Mouse (Mus musculus): ENCODE data around the gene Cenpa. TPM values are rescaled to one million over a fixed set of nuclear protein-coding genes. Genes with fewer than 3 reads are reported as not detected.

Gene Cenpa
- polyA plus RNA-seq, 1 experiment from 2014 or later: 290 TPM

DNA sequence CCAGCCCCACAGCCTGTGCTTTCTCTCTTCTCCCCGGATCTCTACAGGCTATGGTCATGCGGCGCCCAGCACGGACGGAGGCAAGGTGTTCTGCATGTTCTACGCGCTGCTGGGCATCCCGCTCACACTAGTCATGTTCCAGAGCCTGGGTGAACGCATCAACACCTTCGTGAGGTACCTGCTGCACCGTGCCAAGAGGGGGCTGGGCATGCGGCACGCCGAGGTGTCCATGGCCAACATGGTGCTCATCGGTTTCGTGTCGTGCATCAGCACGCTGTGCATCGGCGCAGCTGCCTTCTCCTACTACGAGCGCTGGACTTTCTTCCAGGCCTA lies 44.8 kb upstream of the Cenpa start:
- H3K9ac ChIP-seq (ENCODE audit: low read length): peak overlapping the region; percentile 64; the same call in 1 of the 2 replicates

DNA sequence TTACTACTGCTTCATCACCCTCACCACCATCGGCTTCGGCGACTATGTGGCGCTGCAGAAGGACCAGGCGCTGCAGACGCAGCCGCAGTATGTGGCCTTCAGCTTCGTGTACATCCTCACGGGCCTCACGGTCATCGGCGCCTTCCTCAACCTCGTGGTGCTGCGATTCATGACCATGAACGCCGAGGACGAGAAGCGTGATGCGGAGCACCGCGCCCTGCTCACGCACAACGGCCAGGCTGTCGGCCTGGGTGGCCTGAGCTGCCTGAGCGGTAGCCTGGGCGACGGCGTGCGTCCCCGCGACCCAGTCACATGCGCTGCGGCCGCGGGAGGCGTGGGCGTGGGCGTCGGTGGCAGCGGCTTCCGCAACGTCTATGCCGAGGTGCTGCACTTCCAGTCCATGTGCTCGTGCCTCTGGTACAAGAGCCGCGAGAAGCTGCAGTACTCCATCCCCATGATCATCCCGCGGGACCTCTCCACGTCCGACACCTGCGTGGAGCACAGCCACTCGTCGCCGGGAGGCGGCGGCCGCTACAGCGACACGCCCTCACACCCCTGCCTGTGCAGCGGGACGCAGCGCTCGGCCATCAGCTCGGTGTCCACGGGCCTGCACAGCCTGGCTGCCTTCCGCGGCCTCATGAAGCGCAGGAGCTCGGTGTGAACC lies 44.3 kb upstream of the Cenpa start:
- H3K9ac ChIP-seq (ENCODE audit: low read length): peak overlapping the region; percentile 64
- 11% methylated on average over 67 of the region's 69 CpGs for WGBS

More for the DNA sequence above, 44.8 kb upstream of the Cenpa start:
- WGBS: 55% methylated on average over 22 of the region's 22 CpGs
- Histone ChIP-seq H3K4me2 (ENCODE audit: low read length) (peak overlapping the region; percentile 66), H3K4me1 (ENCODE audit: control insufficient read depth in 2 of 2, insufficient read depth in 2 of 2, low read length in 2 of 2) (peaks cover 24 to 44% of the 10 kb centered on the region in 2 experiments), H3K4me3 (ENCODE audit: control insufficient read depth in 1 of 2, insufficient read depth in 1 of 2, low read depth in 1 of 2, low read length in 2 of 2) (no peak overlapping the region), H3K27ac (replicated peaks in 1 of 2; ENCODE audit: control insufficient read depth in 1 of 2, insufficient read depth in 1 of 2, low read depth in 2 of 2, low read length in 2 of 2) (no peak overlapping the region), H3K27me3 (ENCODE audit: control insufficient read depth, insufficient read depth, low read length) (peaks cover 15% of the 10 kb centered on the region), H3K9me3 (ENCODE audit: control insufficient read depth, low read length) (no peaks in the 10 kb centered on the region), H3K36me3 (ENCODE audit: control insufficient read depth, insufficient read depth, low read length) (no peaks in the 10 kb centered on the region)
- ATAC-seq (ENCODE audit: insufficient number of reproducible peaks, insufficient read depth, low FRiP score, low read depth): no peak

DNA sequence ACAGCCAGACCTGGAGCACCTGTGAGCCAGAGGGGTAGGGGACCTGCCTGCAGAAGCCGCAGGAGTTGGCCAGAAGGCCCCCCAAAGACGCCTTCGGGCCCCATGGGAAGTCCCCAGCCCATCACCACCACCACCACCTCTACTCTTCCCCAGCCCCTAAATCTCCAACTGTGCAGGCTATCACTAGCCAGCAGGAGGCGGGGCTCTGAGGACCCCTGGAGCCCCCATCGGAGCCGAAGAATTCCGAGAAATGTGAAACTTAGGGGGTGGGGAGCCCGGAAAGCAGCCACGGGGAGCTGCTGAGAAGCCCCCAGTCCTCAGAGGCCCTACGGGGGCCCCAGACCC lies 43.8 kb upstream of the Cenpa start:
- WGBS: 27% methylated on average over 9 of the region's 10 CpGs
- Histone ChIP-seq H3K36me3 (ENCODE audit: control insufficient read depth, insufficient read depth, low read length) (no peaks in the 10 kb centered on the region), H3K9me3 (ENCODE audit: control insufficient read depth, low read length) (no peaks in the 10 kb centered on the region), H3K27ac (replicated peaks in 1 of 2; ENCODE audit: control insufficient read depth in 1 of 2, insufficient read depth in 1 of 2, low read depth in 2 of 2, low read length in 2 of 2) (no peak overlapping the region), H3K27me3 (ENCODE audit: control insufficient read depth, insufficient read depth, low read length) (peaks cover 15% of the 10 kb centered on the region), H3K4me1 (ENCODE audit: control insufficient read depth in 2 of 2, insufficient read depth in 2 of 2, low read length in 2 of 2) (peaks cover 24 to 39% of the 10 kb centered on the region in 2 experiments), H3K9ac (ENCODE audit: low read length) (peak overlapping the region; percentile 64), H3K4me3 (ENCODE audit: control insufficient read depth in 1 of 2, insufficient read depth in 1 of 2, low read depth in 1 of 2, low read length in 2 of 2) (peak overlapping the region; percentile 6 to 30; a peak in 3 of 4 replicates), H3K4me2 (ENCODE audit: low read length) (peak overlapping the region; percentile 66)
- ATAC-seq (ENCODE audit: insufficient number of reproducible peaks, insufficient read depth, low FRiP score, low read depth): no peak

More for the DNA sequence above, 44.3 kb upstream of the Cenpa start:
- no peak overlapping the region for H3K27ac ChIP-seq (replicated peaks in 1 of 2; ENCODE audit: control insufficient read depth in 1 of 2, insufficient read depth in 1 of 2, low read depth in 2 of 2, low read length in 2 of 2)
- H3K4me1 ChIP-seq (ENCODE audit: control insufficient read depth in 2 of 2, insufficient read depth in 2 of 2, low read length in 2 of 2): peaks cover 26 to 44% of the 10 kb centered on the region in 2 experiments
- no peaks in the 10 kb centered on the region for H3K36me3 ChIP-seq (ENCODE audit: control insufficient read depth, insufficient read depth, low read length)
- peaks cover 15% of the 10 kb centered on the region for H3K27me3 ChIP-seq (ENCODE audit: control insufficient read depth, insufficient read depth, low read length)
- H3K4me2 ChIP-seq (ENCODE audit: low read length): peak overlapping the region; percentile 66
- H3K4me3 ChIP-seq (ENCODE audit: control insufficient read depth in 1 of 2, insufficient read depth in 1 of 2, low read depth in 1 of 2, low read length in 2 of 2): peak overlapping the region; percentile 6 to 30
- no peak for ATAC-seq (ENCODE audit: insufficient number of reproducible peaks, insufficient read depth, low FRiP score, low read depth)
- no peaks in the 10 kb centered on the region for H3K9me3 ChIP-seq (ENCODE audit: control insufficient read depth, low read length)

DNA sequence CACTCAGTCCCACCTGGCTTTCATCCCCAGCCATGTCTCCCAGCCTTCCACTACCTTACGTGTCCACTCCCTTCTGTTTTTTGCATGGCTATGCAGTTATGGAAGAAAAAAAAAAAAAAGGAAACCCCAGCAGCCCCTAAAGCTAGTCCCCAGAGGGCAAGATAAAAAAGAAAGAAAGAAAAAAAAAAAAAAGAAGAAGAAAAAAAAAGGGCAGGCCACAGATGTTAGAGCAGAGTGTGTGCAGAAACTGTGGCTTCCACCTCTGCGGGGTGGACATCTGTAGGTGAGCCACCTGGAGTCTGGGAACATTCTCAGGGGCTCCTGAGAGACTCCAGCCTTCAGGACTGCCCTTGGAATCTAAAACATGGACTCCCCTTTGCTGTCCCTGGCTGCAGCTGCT lies 43.2 kb upstream of the Cenpa start:
- peaks cover 18 to 34% of the 10 kb centered on the region in 2 experiments for H3K4me1 ChIP-seq (ENCODE audit: control insufficient read depth in 2 of 2, insufficient read depth in 2 of 2, low read length in 2 of 2)
- no peak overlapping the region; the same call in 1 of the 2 replicates for H3K4me2 ChIP-seq (ENCODE audit: low read length)
- WGBS: 68% methylated on average over 2 of the region's 2 CpGs
- H3K9ac ChIP-seq (ENCODE audit: low read length): no peak overlapping the region
- no peak overlapping the region for H3K27ac ChIP-seq (replicated peaks in 1 of 2; ENCODE audit: control insufficient read depth in 1 of 2, insufficient read depth in 1 of 2, low read depth in 2 of 2, low read length in 2 of 2)
- H3K4me3 ChIP-seq (ENCODE audit: control insufficient read depth in 1 of 2, insufficient read depth in 1 of 2, low read depth in 1 of 2, low read length in 2 of 2): no peak overlapping the region
- H3K9me3 ChIP-seq (ENCODE audit: control insufficient read depth, low read length): no peaks in the 10 kb centered on the region
- no peak for ATAC-seq (ENCODE audit: insufficient number of reproducible peaks, insufficient read depth, low FRiP score, low read depth)
- H3K27me3 ChIP-seq (ENCODE audit: control insufficient read depth, insufficient read depth, low read length): peaks cover 15% of the 10 kb centered on the region
- H3K36me3 ChIP-seq (ENCODE audit: control insufficient read depth, insufficient read depth, low read length): no peaks in the 10 kb centered on the region

DNA sequence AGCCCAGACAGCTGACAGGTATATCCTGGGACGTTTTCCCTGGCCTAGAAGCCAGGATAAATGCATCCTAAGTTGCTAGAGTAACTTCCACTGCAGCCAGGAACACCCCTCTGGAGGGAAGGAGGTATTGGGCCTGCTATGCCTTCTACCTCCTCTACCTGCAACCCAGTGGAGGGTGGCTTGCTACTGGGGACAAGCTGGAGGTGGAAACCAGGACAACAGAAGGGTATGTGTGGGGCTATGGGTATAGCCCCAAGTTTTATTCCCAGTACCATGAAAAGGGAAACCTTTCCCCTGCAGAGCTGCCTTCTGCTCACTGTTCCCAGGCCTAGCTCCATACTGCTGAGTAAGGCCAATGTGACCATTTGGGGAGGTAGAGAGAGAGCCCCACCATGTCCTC lies 42.3 kb upstream of the Cenpa start:
- Histone ChIP-seq H3K9ac (ENCODE audit: low read length) (no peak overlapping the region), H3K9me3 (ENCODE audit: control insufficient read depth, low read length) (no peaks in the 10 kb centered on the region), H3K4me3 (ENCODE audit: control insufficient read depth in 1 of 2, insufficient read depth in 1 of 2, low read depth in 1 of 2, low read length in 2 of 2) (no peak overlapping the region), H3K4me1 (ENCODE audit: control insufficient read depth in 2 of 2, insufficient read depth in 2 of 2, low read length in 2 of 2) (peaks cover 16 to 26% of the 10 kb centered on the region in 2 experiments), H3K4me2 (ENCODE audit: low read length) (no peak overlapping the region), H3K27ac (replicated peaks in 1 of 2; ENCODE audit: control insufficient read depth in 1 of 2, insufficient read depth in 1 of 2, low read depth in 2 of 2, low read length in 2 of 2) (no peak overlapping the region), H3K36me3 (ENCODE audit: control insufficient read depth, insufficient read depth, low read length) (no peaks in the 10 kb centered on the region), H3K27me3 (ENCODE audit: control insufficient read depth, insufficient read depth, low read length) (peaks cover 15% of the 10 kb centered on the region)
- no peak for ATAC-seq (ENCODE audit: insufficient number of reproducible peaks, insufficient read depth, low FRiP score, low read depth)
- 36% methylated on average over 1 of the region's 1 CpGs for whole genome bisulfite sequencing

DNA sequence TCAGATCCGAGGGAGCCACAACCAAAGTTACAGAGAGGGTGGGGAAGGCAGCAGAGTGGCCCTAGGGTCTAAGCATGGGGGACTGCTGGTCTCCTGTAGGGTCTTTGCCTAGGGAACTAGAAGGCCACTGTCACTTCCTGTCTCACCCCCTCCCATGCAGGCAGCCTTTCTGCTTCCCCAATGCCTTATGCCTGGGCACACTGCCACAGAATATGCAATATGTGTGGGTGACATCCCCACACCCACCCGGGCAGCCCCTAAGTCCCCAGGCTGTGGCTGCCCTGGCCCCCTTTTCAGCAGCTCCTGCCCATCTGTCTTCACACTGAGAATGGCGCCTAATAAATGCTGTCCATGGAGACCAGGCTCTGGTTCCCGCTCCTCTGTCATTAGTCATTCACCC lies 41.7 kb upstream of the Cenpa start:
- Histone ChIP-seq H3K9ac (ENCODE audit: low read length) (no peak overlapping the region), H3K27me3 (ENCODE audit: control insufficient read depth, insufficient read depth, low read length) (peaks cover 15% of the 10 kb centered on the region), H3K27ac (replicated peaks in 1 of 2; ENCODE audit: control insufficient read depth in 1 of 2, insufficient read depth in 1 of 2, low read depth in 2 of 2, low read length in 2 of 2) (no peak overlapping the region), H3K9me3 (ENCODE audit: control insufficient read depth, low read length) (no peaks in the 10 kb centered on the region), H3K4me3 (ENCODE audit: control insufficient read depth in 1 of 2, insufficient read depth in 1 of 2, low read depth in 1 of 2, low read length in 2 of 2) (no peak overlapping the region), H3K4me1 (ENCODE audit: control insufficient read depth in 2 of 2, insufficient read depth in 2 of 2, low read length in 2 of 2) (peaks cover 16 to 26% of the 10 kb centered on the region in 2 experiments), H3K4me2 (ENCODE audit: low read length) (no peak overlapping the region), H3K36me3 (ENCODE audit: control insufficient read depth, insufficient read depth, low read length) (no peaks in the 10 kb centered on the region)
- WGBS: 59% methylated on average over 4 of the region's 4 CpGs
- ATAC-seq (ENCODE audit: insufficient number of reproducible peaks, insufficient read depth, low FRiP score, low read depth): no peak

DNA sequence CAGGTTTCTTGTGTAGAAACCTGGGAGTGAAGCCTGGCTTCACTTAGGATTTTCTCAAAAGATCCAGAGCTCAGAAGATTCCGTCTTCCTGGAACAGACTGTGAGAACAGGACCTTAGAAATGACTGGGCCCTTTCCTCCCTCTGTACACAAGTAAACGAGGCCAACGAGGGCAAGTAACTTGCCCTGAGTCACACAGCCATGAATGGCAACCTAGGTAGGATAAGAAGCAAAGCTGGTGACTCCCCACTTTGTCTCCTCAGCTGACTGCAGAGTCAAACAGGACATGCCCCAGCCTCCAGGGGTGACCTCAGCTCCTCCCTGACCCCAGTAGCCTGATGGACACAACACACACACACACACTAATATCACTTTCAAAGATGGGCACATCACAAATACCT lies 41.2 kb upstream of the Cenpa start:
- ATAC-seq (ENCODE audit: insufficient number of reproducible peaks, insufficient read depth, low FRiP score, low read depth): no peak
- 83% methylated on average over 3 of the region's 3 CpGs for WGBS
- H3K27ac ChIP-seq (replicated peaks in 1 of 2; ENCODE audit: control insufficient read depth in 1 of 2, insufficient read depth in 1 of 2, low read depth in 2 of 2, low read length in 2 of 2): 0 out of 4 replicates have a peak overlapping the region, but pooled peaks of 1 of the 2 experiments have one; percentile 19

More for the DNA sequence above, 41.2 kb upstream of the Cenpa start:
- Histone ChIP-seq H3K9me3 (ENCODE audit: control insufficient read depth, low read length) (no peaks in the 10 kb centered on the region), H3K4me1 (ENCODE audit: control insufficient read depth in 2 of 2, insufficient read depth in 2 of 2, low read length in 2 of 2) (peaks cover 17 to 31% of the 10 kb centered on the region in 2 experiments), H3K4me3 (ENCODE audit: control insufficient read depth in 1 of 2, insufficient read depth in 1 of 2, low read depth in 1 of 2, low read length in 2 of 2) (no peak overlapping the region), H3K9ac (ENCODE audit: low read length) (no peak overlapping the region), H3K4me2 (ENCODE audit: low read length) (no peak overlapping the region), H3K27me3 (ENCODE audit: control insufficient read depth, insufficient read depth, low read length) (peaks cover 15% of the 10 kb centered on the region), H3K36me3 (ENCODE audit: control insufficient read depth, insufficient read depth, low read length) (no peaks in the 10 kb centered on the region)
